11 mouse cellular contexts compared by ENCODE assay signal in genomic region chr14:41007641-41008040, GRCm38 (mm10). TPM values are rescaled to one million over a fixed set of nuclear protein-coding genes. Genes with fewer than 3 reads are reported as not detected.
A peak's percentile ranks its signal among the peaks of the same experiment; 100 is the strongest.
DNase-seq lines count a peak whose midpoint lies in the region; ATAC-seq and TF ChIP-seq lines count a peak whose summit lies in the region.
"Had no signal": no experiment of that assay in that cellular context is flagged by ENCODE, and none has a peak within 500 bp of the region (broad histone marks: within the 10 kb centered on the region; RNA-seq: fewer than 3 reads in every experiment).

No protein-coding gene starts in this region.

- H3K36me3 ChIP-seq in heart, embryonic 11.5 days (ENCODE audit: control insufficient read depth, insufficient read depth, low read length): no peaks in the 10 kb centered on the region
- no peaks in the 10 kb centered on the region for H3K36me3 ChIP-seq in midbrain, embryonic 10.5 days
- H3K36me3 ChIP-seq in midbrain, postnatal 0 days (ENCODE audit: insufficient read depth, low read length): no peaks in the 10 kb centered on the region; the same call in 1 of the 2 replicates
- H3K36me3 ChIP-seq in liver, embryonic 13.5 days: peaks cover 10% of the 10 kb centered on the region
- H3K36me3 ChIP-seq in stomach, embryonic 15.5 days: no peaks in the 10 kb centered on the region

- TF ChIP-seq CTCF in midbrain, postnatal 0 days (IDR thresholded peaks at IDR 0.05): no peak

- peaks cover 4% of the 10 kb centered on the region; the same call in 1 of the 2 replicates for H3K27me3 ChIP-seq in heart, embryonic 11.5 days (ENCODE audit: control insufficient read depth, insufficient read depth, low read length)
- H3K27me3 ChIP-seq in midbrain, embryonic 10.5 days (ENCODE audit: low read depth, poor library complexity, severe bottlenecking): 0 out of 2 replicates have a peak, but pooled peaks cover 5% of the 10 kb centered on the region
- H3K27me3 ChIP-seq in midbrain, postnatal 0 days (ENCODE audit: insufficient read depth, low read length): no peaks in the 10 kb centered on the region
- no peaks in the 10 kb centered on the region for H3K27me3 ChIP-seq in liver, embryonic 13.5 days
- H3K27me3 ChIP-seq in stomach, embryonic 15.5 days (replicated peaks): no peaks in the 10 kb centered on the region
- H3K27me3 ChIP-seq: Patski had no signal

- intact Hi-C loops in heart, postnatal 14 days (cut with DNase I): no loop called here

- DNase-seq in heart, postnatal 14 days: no peak
- DNase-seq in midbrain, embryonic 10.5 days (ENCODE audit: low spot score): no peak
- DNase-seq in midbrain, postnatal 0 days (ENCODE audit: low spot score): no peak
- peak; percentile 68 for DNase-seq in liver, embryonic 13.5 days
- no peak for DNase-seq in frontal cortex, postnatal 25 days (ENCODE audit: low spot score in 2 of 2)
- no peak for DNase-seq in cerebellum, postnatal 36 days
- DNase-seq: gastrocnemius, postnatal 10 days had no signal

- H3K9me3 ChIP-seq in heart, embryonic 11.5 days (replicated peaks; ENCODE audit: control insufficient read depth, low read length): no peaks in the 10 kb centered on the region
- no peaks in the 10 kb centered on the region for H3K9me3 ChIP-seq in midbrain, embryonic 10.5 days (replicated peaks)
- H3K9me3 ChIP-seq in midbrain, postnatal 0 days (ENCODE audit: low read length): no peaks in the 10 kb centered on the region
- H3K9me3 ChIP-seq in liver, embryonic 13.5 days (replicated peaks): no peaks in the 10 kb centered on the region
- H3K9me3 ChIP-seq in stomach, embryonic 15.5 days: no peaks in the 10 kb centered on the region

- H3K4me2 ChIP-seq in heart, embryonic 11.5 days: peak overlapping the region; percentile 4
- H3K4me2 ChIP-seq in midbrain, postnatal 0 days (ENCODE audit: low read depth, low read length, poor library complexity, severe bottlenecking): no peak overlapping the region
- peak overlapping the region; percentile 74 for H3K4me2 ChIP-seq in liver, embryonic 13.5 days
- peak overlapping the region; percentile 16; the same call in 1 of the 2 replicates for H3K4me2 ChIP-seq in stomach, embryonic 15.5 days
- H3K4me2 ChIP-seq: hindbrain, embryonic 14.5 days had no signal

- peak; percentile 69; the same call in 1 of the 2 replicates for ATAC-seq in heart, embryonic 11.5 days (replicated peaks; ENCODE audit: insufficient number of reproducible peaks, low FRiP score, low TSS enrichment)
- ATAC-seq in midbrain, postnatal 0 days (ENCODE audit: low FRiP score): no peak
- ATAC-seq in liver, embryonic 13.5 days (ENCODE audit: low read depth): peak; percentile 85
- ATAC-seq in stomach, embryonic 15.5 days (ENCODE audit: insufficient read depth, low FRiP score, low read depth): peak; percentile 70

- H3K4me1 ChIP-seq in heart, embryonic 11.5 days (ENCODE audit: control insufficient read depth, insufficient read depth, low read length): peaks cover 24% of the 10 kb centered on the region
- H3K4me1 ChIP-seq in midbrain, embryonic 10.5 days: peaks cover 34% of the 10 kb centered on the region
- H3K4me1 ChIP-seq in midbrain, postnatal 0 days (ENCODE audit: insufficient read depth, low read length): 0 out of 2 replicates have a peak, but pooled peaks cover 3% of the 10 kb centered on the region
- peaks cover 91% of the 10 kb centered on the region for H3K4me1 ChIP-seq in liver, embryonic 13.5 days (replicated peaks)
- peaks cover 32% of the 10 kb centered on the region for H3K4me1 ChIP-seq in stomach, embryonic 15.5 days

- WGBS in heart, embryonic 11.5 days (ENCODE audit: insufficient replicate concordance): 13% methylated on average over 5 of the region's 5 CpGs
- 38% methylated on average over 5 of the region's 5 CpGs for WGBS in midbrain, embryonic 10.5 days
- WGBS in midbrain, postnatal 0 days: 49% methylated on average over 5 of the region's 5 CpGs
- WGBS in liver, embryonic 13.5 days (ENCODE audit: insufficient replicate concordance): 9% methylated on average over 5 of the region's 5 CpGs
- 16% methylated on average over 5 of the region's 5 CpGs for WGBS in stomach, embryonic 15.5 days

- no peak overlapping the region for H3K4me3 ChIP-seq in heart, embryonic 11.5 days (ENCODE audit: low read depth, low read length)
- no peak overlapping the region for H3K4me3 ChIP-seq in midbrain, embryonic 10.5 days
- no peak overlapping the region for H3K4me3 ChIP-seq in midbrain, postnatal 0 days (ENCODE audit: low read depth, low read length)
- peak overlapping the region; percentile 50 for H3K4me3 ChIP-seq in liver, embryonic 13.5 days (replicated peaks)
- H3K4me3 ChIP-seq in stomach, embryonic 15.5 days (replicated peaks): no peak overlapping the region

- peak overlapping the region; percentile 51 for H3K27ac ChIP-seq in heart, embryonic 11.5 days (ENCODE audit: low read depth, low read length)
- H3K27ac ChIP-seq in midbrain, embryonic 10.5 days (replicated peaks): peak overlapping the region; percentile 38; the same call in 1 of the 2 replicates
- H3K27ac ChIP-seq in midbrain, postnatal 0 days (ENCODE audit: low read depth, low read length): no peak overlapping the region
- peak overlapping the region; percentile 96 for H3K27ac ChIP-seq in liver, embryonic 13.5 days
- H3K27ac ChIP-seq in stomach, embryonic 15.5 days: peak overlapping the region; percentile 63
- H3K27ac ChIP-seq: hindbrain, embryonic 14.5 days had no signal

- H3K9ac ChIP-seq in heart, embryonic 11.5 days (ENCODE audit: low read depth, low read length): no peak overlapping the region
- no peak overlapping the region for H3K9ac ChIP-seq in midbrain, postnatal 0 days (replicated peaks; ENCODE audit: low read length, poor library complexity, severe bottlenecking)
- H3K9ac ChIP-seq in liver, embryonic 13.5 days: peak overlapping the region; percentile 76
- H3K9ac ChIP-seq in stomach, embryonic 15.5 days: no peak overlapping the region
- H3K9ac ChIP-seq: hindbrain, embryonic 14.5 days had no signal

RNA-seq across cellular contexts. Expression of gene Fam213a, which starts 5.9 kb away (rescaled TPM):
- 67.7 and 75.4 TPM in 2 replicates for polyA plus RNA-seq in heart, embryonic 11.5 days (2014; fragmentation: Nextera tagmentation; extraction: Ambion mirVana)
- 10 to 100 TPM; 17.1 to 22.2 TPM for total RNA-seq in heart, postnatal 14 days (2021)
- 45.4 and 46.5 TPM in 2 replicates for polyA plus RNA-seq in midbrain, embryonic 10.5 days (2016; fragmentation: Nextera tagmentation; extraction: Ambion mirVana)
- total RNA-seq in midbrain, postnatal 0 days (2014; rRNA removed): 50.0 and 66.3 TPM in 2 replicates
- polyA plus RNA-seq in midbrain, postnatal 0 days (2015; fragmentation: Nextera tagmentation; extraction: Ambion mirVana): 110 and 124 TPM in 2 replicates
- polyA plus RNA-seq in liver, embryonic 13.5 days (2015; fragmentation: Nextera tagmentation; extraction: Ambion mirVana): 67.9 and 78.3 TPM in 2 replicates
- 40.2 and 43.5 TPM in 2 replicates for polyA plus RNA-seq in stomach, embryonic 15.5 days (2015; fragmentation: Nextera tagmentation; extraction: Ambion mirVana)

RNA-seq across cellular contexts. Expression of gene Tspan14, which starts 41.0 kb away (rescaled TPM):
- polyA plus RNA-seq in heart, embryonic 11.5 days (2014; fragmentation: Nextera tagmentation; extraction: Ambion mirVana): 43.5 and 54.0 TPM in 2 replicates
- total RNA-seq in heart, postnatal 14 days (2021): 10 to 100 TPM; 27.9 to 28.7 TPM
- 90.6 and 101 TPM in 2 replicates for polyA plus RNA-seq in midbrain, embryonic 10.5 days (2016; fragmentation: Nextera tagmentation; extraction: Ambion mirVana)
- total RNA-seq in midbrain, postnatal 0 days (2014; rRNA removed): 31.2 and 31.8 TPM in 2 replicates
- 28.3 and 31.3 TPM in 2 replicates for polyA plus RNA-seq in midbrain, postnatal 0 days (2015; fragmentation: Nextera tagmentation; extraction: Ambion mirVana)
- polyA plus RNA-seq in liver, embryonic 13.5 days (2015; fragmentation: Nextera tagmentation; extraction: Ambion mirVana): 32.9 and 37.5 TPM in 2 replicates
- polyA plus RNA-seq in stomach, embryonic 15.5 days (2015; fragmentation: Nextera tagmentation; extraction: Ambion mirVana): 67.5 and 72.3 TPM in 2 replicates
